Mouse (Mus musculus) embryonic fibroblast, embryonic 13.5 days (primary cell): ENCODE measurements around the gene Klf13. TPM values are rescaled to one million over a fixed set of nuclear protein-coding genes. Genes with fewer than 3 reads are reported as not detected.

Source experiments
- H3K27ac ChIP-seq: 2 replicates; pipeline ENCODE4 v1.5.1; 2012; ENCODE audit warnings: low read length, control low read depth, inconsistent platforms; ENCODE audit not compliant: insufficient read depth
- H3K4me1 ChIP-seq: 2 replicates; pipeline ENCODE4 v1.6.1; 2011; ENCODE audit warnings: low read length; ENCODE audit not compliant: control insufficient read depth, insufficient read depth
- H3K4me3 ChIP-seq: 2 replicates; pipeline ENCODE4 v1.5.1; 2011; ENCODE audit warnings: mild to moderate bottlenecking, control low read depth, low read length; ENCODE audit not compliant: insufficient read depth
- CTCF ChIP-seq: IDR thresholded peaks from 2 replicates; pipeline ENCODE4 v1.5.1; 2011; ENCODE audit warnings: mild to moderate bottlenecking, control low read depth, low read length, moderate library complexity, borderline replicate concordance; ENCODE audit not compliant: insufficient read depth
- POLR2A ChIP-seq: IDR thresholded peaks from 2 replicates; pipeline ENCODE4 v1.6.1; 2011; ENCODE audit warnings: low read depth, mild to moderate bottlenecking, control low read depth, low read length, moderate library complexity
- polyA plus RNA-seq: library from polyadenylated mRNA; stranded (reverse); fragments of >200 nt; gene quantifications from 2 replicates; pipeline ENCODE4 v1.2.4, GENCODE M21; 2011; ENCODE audit warnings: low read depth; ENCODE audit not compliant: missing spikeins, insufficient read length

Klf13 gene
- polyA plus RNA-seq, 1 experiment: 34.6 TPM

- peaks cover 27% of the 10 kb centered on the region for H3K4me1 ChIP-seq
- H3K27ac ChIP-seq: no peak overlapping the region
- TF ChIP-seq CTCF (no peak), POLR2A (no peak)
- no peak overlapping the region for H3K4me3 ChIP-seq
These were observed 36.8 kb downstream of the Klf13 start for GRCm38 (mm10) chr7:63901942-63902341.

- TF ChIP-seq POLR2A: no peak
- TF ChIP-seq CTCF: no peak
- H3K27ac ChIP-seq: no peak overlapping the region
These were observed 37.4 kb downstream of the Klf13 start for GRCm38 (mm10) chr7:63901346-63901745.

GRCm38 (mm10) chr7:63900411-63900810 is 38.3 kb downstream of the Klf13 start:
- TF ChIP-seq POLR2A (no peak), CTCF (no peak)
- H3K4me1 ChIP-seq: peaks cover 22% of the 10 kb centered on the region

More at GRCm38 (mm10) chr7:63901346-63901745, 37.4 kb downstream of the Klf13 start:
- Histone ChIP-seq H3K4me3 (no peak overlapping the region), H3K4me1 (peaks cover 27% of the 10 kb centered on the region)

GRCm38 (mm10) chr7:63899925-63900324 is 38.8 kb downstream of the Klf13 start:
- Histone ChIP-seq H3K4me3 (no peak overlapping the region), H3K27ac (no peak overlapping the region), H3K4me1 (peaks cover 20% of the 10 kb centered on the region)
- TF ChIP-seq POLR2A (no peak), CTCF (no peak)

More at GRCm38 (mm10) chr7:63900411-63900810, 38.3 kb downstream of the Klf13 start:
- H3K4me3 ChIP-seq: no peak overlapping the region
- no peak overlapping the region for H3K27ac ChIP-seq

GRCm38 (mm10) chr7:63898201-63898600 is 40.5 kb downstream of the Klf13 start:
- Histone ChIP-seq H3K27ac (no peak overlapping the region), H3K4me3 (no peak overlapping the region), H3K4me1 (peaks cover 16% of the 10 kb centered on the region)
- no peak for TF ChIP-seq POLR2A
- TF ChIP-seq CTCF: no peak

- TF ChIP-seq CTCF (no peak), POLR2A (no peak)
- Histone ChIP-seq H3K27ac (no peak overlapping the region), H3K4me1 (peaks cover 10% of the 10 kb centered on the region), H3K4me3 (no peak overlapping the region)
These were observed 41.1 kb downstream of the Klf13 start for GRCm38 (mm10) chr7:63897655-63898054.

GRCm38 (mm10) chr7:63896968-63897468 is 41.7 kb downstream of the Klf13 start:
- H3K27ac ChIP-seq: peak overlapping the region; percentile 46; the same call in 1 of the 2 replicates

GRCm38 (mm10) chr7:63896276-63896967 is 42.3 kb downstream of the Klf13 start:
- Histone ChIP-seq H3K4me1 (peaks cover 10% of the 10 kb centered on the region), H3K4me3 (no peak overlapping the region), H3K27ac (no peak overlapping the region)
- TF ChIP-seq CTCF (no peak), POLR2A (no peak)

More at GRCm38 (mm10) chr7:63896968-63897468, 41.7 kb downstream of the Klf13 start:
- peaks cover 10% of the 10 kb centered on the region for H3K4me1 ChIP-seq
- no peak overlapping the region for H3K4me3 ChIP-seq
- TF ChIP-seq POLR2A (no peak), CTCF (peak; percentile 63; the same call in 1 of the 2 replicates)

- Histone ChIP-seq H3K4me1 (peaks cover 10% of the 10 kb centered on the region), H3K4me3 (no peak overlapping the region), H3K27ac (no peak overlapping the region)
- TF ChIP-seq POLR2A: no peak
- no peak for TF ChIP-seq CTCF
These were observed 43.5 kb downstream of the Klf13 start for GRCm38 (mm10) chr7:63895223-63895622.

- Histone ChIP-seq H3K4me3 (no peak overlapping the region), H3K4me1 (peaks cover 12% of the 10 kb centered on the region), H3K27ac (no peak overlapping the region)
- no peak for TF ChIP-seq CTCF
These were observed 44.1 kb downstream of the Klf13 start for GRCm38 (mm10) chr7:63894662-63895061.
